Mouse (Mus musculus) left cerebral cortex, postnatal 4 days (tissue): ENCODE measurements at regions not wholly inside any gene's neighbourhood (a gene's known extent, or its start where the extent isn't known, plus 50 kb on each side); places are given as distances from the start of the nearest gene placed in this dataset.

Experiments
- DNase-seq: peaks from one replicate; pipeline ENCODE4 v3.0.0-alpha.2; 2022
- intact Hi-C: fragments of 180-260 bp; cut with DNase I; formaldehyde crosslinking; loops from one replicate; pipeline ENCODE4 v1.15.1; 2025

DNA sequence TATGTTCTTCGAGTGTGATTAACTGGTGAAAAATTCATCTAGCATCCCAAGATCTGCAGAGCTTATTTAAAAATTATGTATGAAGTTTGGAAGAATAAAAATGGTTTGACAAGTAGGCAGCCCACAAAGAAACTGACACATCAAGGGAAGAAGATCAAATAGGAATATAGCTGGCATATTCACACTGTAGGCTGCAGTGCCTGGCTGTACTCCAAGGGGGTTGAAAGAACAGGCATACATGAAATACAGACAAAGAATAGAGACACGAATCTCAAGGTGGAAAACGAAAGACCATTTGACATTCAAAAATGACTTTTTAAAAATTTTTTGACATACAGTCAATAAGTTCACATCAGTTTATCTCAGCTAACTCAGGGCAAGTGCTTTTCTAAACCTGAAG, 1382.8 kb upstream of the Prmt6 start:
- intact Hi-C loops: no loop called here
- DNase-seq: peak; percentile 4
